Mouse (Mus musculus) G1E (cell line): ENCODE results near the gene Mrpl57. TPM values are rescaled to one million over a fixed set of nuclear protein-coding genes. Genes with fewer than 3 reads are reported as not detected.

Experiments
- ATAC-seq: 2 replicates; pipeline ENCODE4 v1.8.0; 2016; ENCODE audit warnings: mild to moderate bottlenecking; ENCODE audit not compliant: insufficient number of reproducible peaks, poor library complexity, low FRiP score, severe bottlenecking; ENCODE audit errors: extremely low read depth
- DNase-seq: peaks from one replicate; pipeline ENCODE4 v3.0.0; 2012; ENCODE audit warnings: low spot score
- H3K27me3 ChIP-seq: 2 replicates; pipeline ENCODE4 v1.6.1; 2012; ENCODE audit warnings: mild to moderate bottlenecking, low read length, inconsistent platforms; ENCODE audit not compliant: insufficient read depth
- H3K36me3 ChIP-seq: replicated peaks from 2 replicates; pipeline ENCODE3; 2012; ENCODE audit warnings: mild to moderate bottlenecking, inconsistent platforms
- H3K4me1 ChIP-seq: 2 replicates; pipeline ENCODE4 v1.6.1; 2012; ENCODE audit warnings: low read depth, low read length, inconsistent platforms, mixed read lengths; ENCODE audit not compliant: insufficient read depth
- H3K4me3 ChIP-seq: 2 replicates; pipeline ENCODE4 v1.5.1; 2012; ENCODE audit warnings: low read depth, mild to moderate bottlenecking, inconsistent platforms, low read length, moderate library complexity, mixed read lengths
- H3K9me3 ChIP-seq: replicated peaks from 2 replicates; pipeline ENCODE4 v1.6.1; 2012; ENCODE audit warnings: inconsistent platforms
- GATA1 ChIP-seq: IDR thresholded peaks from 2 replicates; pipeline ENCODE4 v1.6.1; 2012; ENCODE audit warnings: borderline replicate concordance, low read length, inconsistent platforms, mixed read lengths
- GATA2 ChIP-seq: IDR thresholded peaks from 2 replicates; pipeline ENCODE4 v1.6.1; 2012; ENCODE audit warnings: low read depth, low read length, inconsistent platforms, borderline replicate concordance
- TAL1 ChIP-seq: conservative IDR thresholded peaks from 2 replicates; pipeline ENCODE4 v1.6.1; 2012; ENCODE audit warnings: low read depth, low read length, inconsistent platforms, mixed read lengths
- polyA plus RNA-seq: library from polyadenylated mRNA; stranded (reverse); fragments of >175 nt; gene quantifications from 2 replicates; pipeline ENCODE4 v1.2.3, GENCODE M21; 2012
- total RNA-seq, 2 experiments: library from RNA; stranded (forward) in 1 of 2; stranded (reverse) in 1 of 2; fragments of 200-1000 nt in 1 of 2; fragments of >200 nt in 1 of 2; fragmentation: Nextera tagmentation in 1 of 2; gene quantifications; 2 replicates each; pipeline ENCODE4 v1.2.3; 2014 to 2017

Gene Mrpl57
- total and polyA plus RNA-seq, 3 experiments: 87.8 to 282 (median 125) TPM

DNA sequence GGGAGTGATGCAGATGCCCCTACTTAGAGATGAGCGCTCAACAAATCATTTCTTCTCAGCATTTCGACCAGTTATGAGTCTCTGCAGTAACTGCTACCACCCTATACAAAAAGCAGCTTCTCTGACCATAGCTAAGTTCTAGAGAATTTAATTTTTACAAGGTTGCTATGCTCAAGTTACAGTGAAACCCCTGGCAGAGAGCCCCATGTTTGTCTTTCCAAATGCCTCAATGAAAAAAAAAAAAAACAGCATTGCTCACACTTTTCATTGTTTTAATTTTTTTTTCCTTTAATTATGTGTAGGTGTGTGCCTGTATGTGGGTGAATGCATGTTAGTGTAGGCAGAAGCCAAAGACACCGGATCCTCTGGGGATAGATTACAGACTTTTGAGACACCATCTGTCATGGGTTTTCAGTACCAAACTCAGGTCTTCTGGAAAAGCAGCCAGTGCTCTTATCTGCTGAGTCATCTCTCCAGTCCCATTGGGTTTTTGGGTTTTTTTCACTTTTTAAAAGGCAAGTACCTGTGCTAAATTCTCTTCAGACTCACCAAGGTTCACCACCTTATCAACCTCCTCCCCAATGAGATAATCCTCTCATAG lies 40.7 kb downstream of the Mrpl57 start:
- no peak for ATAC-seq
- H3K36me3 ChIP-seq: peaks cover 37% of the 10 kb centered on the region
- peaks cover 10% of the 10 kb centered on the region for H3K4me1 ChIP-seq
- H3K9me3 ChIP-seq: no peaks in the 10 kb centered on the region
- DNase-seq: no peak
- no peaks in the 10 kb centered on the region for H3K27me3 ChIP-seq
- TF ChIP-seq TAL1 (no peak), GATA2 (no peak), GATA1 (no peak)
- no peak overlapping the region for H3K4me3 ChIP-seq

DNA sequence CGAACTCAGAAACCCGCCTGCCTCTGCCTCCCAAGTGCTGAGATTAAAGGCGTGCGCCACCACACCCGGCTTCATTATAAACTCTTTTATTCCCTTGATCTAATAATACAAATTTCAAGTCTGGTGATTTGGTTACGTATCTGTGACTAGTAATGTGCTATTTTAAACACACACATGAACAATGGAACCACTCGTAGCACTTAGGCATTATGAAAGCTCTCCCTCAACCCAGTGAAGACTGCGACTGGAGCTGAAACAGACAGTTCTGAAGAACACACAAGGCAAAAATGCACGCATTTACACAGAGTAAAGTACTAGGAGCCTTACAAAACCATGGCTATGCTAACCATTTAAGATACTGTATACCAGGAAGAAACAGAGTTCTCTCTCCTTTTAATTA lies 51.9 kb downstream of the Mrpl57 start:
- Histone ChIP-seq H3K9me3 (no peaks in the 10 kb centered on the region), H3K4me1 (no peaks in the 10 kb centered on the region; the same call in 1 of the 2 replicates), H3K4me3 (no peak overlapping the region), H3K27me3 (no peaks in the 10 kb centered on the region), H3K36me3 (peaks cover 13% of the 10 kb centered on the region)
- no peak for TF ChIP-seq GATA1
- TF ChIP-seq TAL1: no peak
- DNase-seq (no peak), ATAC-seq (no peak)

Other genes with a start within 250 kb of the Mrpl57 start
- gene Xpo4, start 160.8 kb upstream of the Mrpl57 start, total RNA-seq (2014; fragmentation: Nextera tagmentation): 81.6 and 98.1 TPM in 2 replicates
- gene Xpo4, start 160.8 kb upstream of the Mrpl57 start, total RNA-seq (2017): 35.8 and 45.0 TPM in 2 replicates
- gene Xpo4, start 160.8 kb upstream of the Mrpl57 start, polyA plus RNA-seq: 4.8 and 16.3 TPM in 2 replicates
- not detected in 2 replicates for gene Gm49361, start 80.1 kb upstream of the Mrpl57 start, total RNA-seq (2014; fragmentation: Nextera tagmentation)
- gene Gm49361, start 80.1 kb upstream of the Mrpl57 start, total RNA-seq (2017): not detected in 2 replicates
- not detected in 2 replicates for gene Gm49361, start 80.1 kb upstream of the Mrpl57 start, polyA plus RNA-seq
- 6.5 and 22.7 TPM in 2 replicates for gene Lats2, start 67.8 kb upstream of the Mrpl57 start, total RNA-seq (2014; fragmentation: Nextera tagmentation)
- gene Lats2, start 67.8 kb upstream of the Mrpl57 start, total RNA-seq (2017): 5.8 and 5.9 TPM in 2 replicates
- gene Lats2, start 67.8 kb upstream of the Mrpl57 start, polyA plus RNA-seq: 3.5 and 4.2 TPM in 2 replicates
- gene Sap18, start 28.1 kb upstream of the Mrpl57 start, total RNA-seq (2014; fragmentation: Nextera tagmentation): 128 and 244 TPM in 2 replicates
- gene Sap18, start 28.1 kb upstream of the Mrpl57 start, total RNA-seq (2017): 50.1 and 63.3 TPM in 2 replicates
- gene Sap18, start 28.1 kb upstream of the Mrpl57 start, polyA plus RNA-seq: 373 and 415 TPM in 2 replicates
- gene Ska3, start within 50 bp of the Mrpl57 start, total RNA-seq (2014; fragmentation: Nextera tagmentation): 49.3 and 50.3 TPM in 2 replicates
- 38.5 and 47.4 TPM in 2 replicates for gene Ska3, start within 50 bp of the Mrpl57 start, total RNA-seq (2017)
- 5.3 and 6.9 TPM in 2 replicates for gene Ska3, start within 50 bp of the Mrpl57 start, polyA plus RNA-seq
- gene Zdhhc20, start 64.0 kb downstream of the Mrpl57 start, total RNA-seq (2014; fragmentation: Nextera tagmentation): 20.5 and 21.2 TPM in 2 replicates
- 13.3 and 19.7 TPM in 2 replicates for gene Zdhhc20, start 64.0 kb downstream of the Mrpl57 start, total RNA-seq (2017)
- 0.46 and 1.0 TPM in 2 replicates for gene Zdhhc20, start 64.0 kb downstream of the Mrpl57 start, polyA plus RNA-seq
- gene Micu2, start 173.0 kb downstream of the Mrpl57 start, total RNA-seq (2014; fragmentation: Nextera tagmentation): 15.6 and 23.0 TPM in 2 replicates
- 40.5 and 46.9 TPM in 2 replicates for gene Micu2, start 173.0 kb downstream of the Mrpl57 start, total RNA-seq (2017)
- gene Micu2, start 173.0 kb downstream of the Mrpl57 start, polyA plus RNA-seq: 24.9 and 28.4 TPM in 2 replicates
- gene Fgf9, start 244.3 kb downstream of the Mrpl57 start, total RNA-seq (2014; fragmentation: Nextera tagmentation): not detected in 2 replicates
- gene Fgf9, start 244.3 kb downstream of the Mrpl57 start, total RNA-seq (2017): 0.05 TPM in 1 of 2 replicates, not detected in the other
- not detected in 2 replicates for gene Fgf9, start 244.3 kb downstream of the Mrpl57 start, polyA plus RNA-seq